Mouse (Mus musculus): ENCODE data around the gene Fam3a. TPM values are rescaled to one million over a fixed set of nuclear protein-coding genes. Genes with fewer than 3 reads are reported as not detected.

Gene Fam3a
- 26.8 and 31.2 TPM in 2 replicates for polyA plus RNA-seq (2015; fragmentation: Nextera tagmentation; extraction: Ambion mirVana)

GRCm38 (mm10) chrX:74392535-74393443 is at the start of gene Fam3a, which contains the start of gene Ikbkg:
Fam3a (minus strand) TSS chrX:74393272.
Ikbkg (plus strand) TSS chrX:74393290.
- WGBS, result 16% methylated on average over 30 of the region's 30 CpGs
- H3K36me3 ChIP-seq, result no peaks in the 10 kb centered on the region
- H3K4me2 ChIP-seq, result peak within 1 kb of the TSS; percentile 66
- H3K27me3 ChIP-seq, result no peaks in the 10 kb centered on the region
- 0 out of 2 replicates have a peak, but pooled peaks cover 3% of the 10 kb centered on the region for H3K4me1 ChIP-seq (replicated peaks)
- H3K9ac ChIP-seq, result peak within 1 kb of the TSS; percentile 65
- H3K27ac ChIP-seq, result peak within 1 kb of the TSS; percentile 88
- peak within 1 kb of the TSS; percentile 62 for H3K4me3 ChIP-seq
- peak; percentile 100 for ATAC-seq (replicated peaks; ENCODE audit: insufficient number of reproducible peaks, insufficient read depth, low FRiP score, low read depth)
- no peaks in the 10 kb centered on the region for H3K9me3 ChIP-seq (replicated peaks)

GRCm38 (mm10) chrX:74429290-74429821 is 36.3 kb upstream of the Fam3a start:
- 13% methylated on average over 22 of the region's 22 CpGs for WGBS
- ATAC-seq (replicated peaks; ENCODE audit: insufficient number of reproducible peaks, insufficient read depth, low FRiP score, low read depth), result peak; percentile 68
- H3K36me3 ChIP-seq, result peaks cover 9% of the 10 kb centered on the region; the same call in 1 of the 2 replicates
- peak overlapping the region; percentile 93 for H3K27ac ChIP-seq
- no peaks in the 10 kb centered on the region for H3K9me3 ChIP-seq (replicated peaks)
- peak overlapping the region; percentile 69 for H3K4me2 ChIP-seq
- peak overlapping the region; percentile 66 for H3K4me3 ChIP-seq
- no peaks in the 10 kb centered on the region for H3K27me3 ChIP-seq
- H3K4me1 ChIP-seq (replicated peaks), result 0 out of 2 replicates have a peak, but pooled peaks cover 2% of the 10 kb centered on the region
- H3K9ac ChIP-seq, result peak overlapping the region; percentile 64

GRCm38 (mm10) chrX:74428826-74429276 is 35.8 kb upstream of the Fam3a start, which contains the start of gene G6pdx:
G6pdx (minus strand) TSS chrX:74429194.
- H3K27me3 ChIP-seq, result no peaks in the 10 kb centered on the region
- H3K9ac ChIP-seq, result peak within 1 kb of the TSS; percentile 64
- peak; percentile 79 for ATAC-seq (replicated peaks; ENCODE audit: insufficient number of reproducible peaks, insufficient read depth, low FRiP score, low read depth)
- no peaks in the 10 kb centered on the region for H3K9me3 ChIP-seq (replicated peaks)
- H3K27ac ChIP-seq, result peak within 1 kb of the TSS; percentile 93
- H3K4me3 ChIP-seq, result peak within 1 kb of the TSS; percentile 66
- peaks cover 4% of the 10 kb centered on the region; the same call in 1 of the 2 replicates for H3K36me3 ChIP-seq
- H3K4me1 ChIP-seq (replicated peaks), result 0 out of 2 replicates have a peak, but pooled peaks cover 2% of the 10 kb centered on the region
- 8% methylated on average over 25 of the region's 25 CpGs for WGBS
- peak within 1 kb of the TSS; percentile 69 for H3K4me2 ChIP-seq

- Histone ChIP-seq H3K9me3 (replicated peaks) (no peaks in the 10 kb centered on the region), H3K4me1 (replicated peaks) (0 out of 2 replicates have a peak, but pooled peaks cover 2% of the 10 kb centered on the region), H3K9ac (peak overlapping the region; percentile 59), H3K36me3 (no peaks in the 10 kb centered on the region; the same call in 1 of the 2 replicates), H3K4me2 (peak overlapping the region; percentile 69), H3K27ac (peak overlapping the region; percentile 93; the same call in 1 of the 2 replicates), H3K27me3 (no peaks in the 10 kb centered on the region), H3K4me3 (peak overlapping the region; percentile 66)
- no peak for ATAC-seq (replicated peaks; ENCODE audit: insufficient number of reproducible peaks, insufficient read depth, low FRiP score, low read depth)
- WGBS, result 23% methylated on average over 35 of the region's 35 CpGs
These were observed 35.2 kb upstream of the Fam3a start for GRCm38 (mm10) chrX:74428146-74428825.

GRCm38 (mm10) chrX:74427116-74427515 is 34.0 kb upstream of the Fam3a start:
- no peak for ATAC-seq (replicated peaks; ENCODE audit: insufficient number of reproducible peaks, insufficient read depth, low FRiP score, low read depth)
- H3K4me3 ChIP-seq, result no peak overlapping the region
- no peak overlapping the region for H3K27ac ChIP-seq
- H3K9ac ChIP-seq, result no peak overlapping the region
- H3K27me3 ChIP-seq, result no peaks in the 10 kb centered on the region
- no peak overlapping the region for H3K4me2 ChIP-seq
- no peaks in the 10 kb centered on the region for H3K36me3 ChIP-seq
- 0 out of 2 replicates have a peak, but pooled peaks cover 2% of the 10 kb centered on the region for H3K4me1 ChIP-seq (replicated peaks)
- H3K9me3 ChIP-seq (replicated peaks), result no peaks in the 10 kb centered on the region
- WGBS, result 78% methylated on average over 3 of the region's 3 CpGs

GRCm38 (mm10) chrX:74426256-74426655 is 33.2 kb upstream of the Fam3a start:
- Histone ChIP-seq H3K36me3 (no peaks in the 10 kb centered on the region), H3K4me3 (no peak overlapping the region), H3K4me1 (replicated peaks) (0 out of 2 replicates have a peak, but pooled peaks cover 2% of the 10 kb centered on the region), H3K9me3 (replicated peaks) (no peaks in the 10 kb centered on the region), H3K27me3 (no peaks in the 10 kb centered on the region), H3K4me2 (no peak overlapping the region), H3K27ac (no peak overlapping the region), H3K9ac (no peak overlapping the region)
- ATAC-seq (replicated peaks; ENCODE audit: insufficient number of reproducible peaks, insufficient read depth, low FRiP score, low read depth), result no peak
- WGBS, result 68% methylated on average over 1 of the region's 1 CpGs

GRCm38 (mm10) chrX:74425195-74425594 is 32.1 kb upstream of the Fam3a start:
- H3K4me1 ChIP-seq (replicated peaks), result no peaks in the 10 kb centered on the region
- H3K4me2 ChIP-seq, result no peak overlapping the region
- no peak overlapping the region for H3K9ac ChIP-seq
- ATAC-seq (replicated peaks; ENCODE audit: insufficient number of reproducible peaks, insufficient read depth, low FRiP score, low read depth), result no peak
- H3K36me3 ChIP-seq, result no peaks in the 10 kb centered on the region
- no peak overlapping the region for H3K27ac ChIP-seq
- 71% methylated on average over 4 of the region's 4 CpGs for WGBS
- no peaks in the 10 kb centered on the region for H3K27me3 ChIP-seq
- H3K9me3 ChIP-seq (replicated peaks), result no peaks in the 10 kb centered on the region
- H3K4me3 ChIP-seq, result no peak overlapping the region

- Histone ChIP-seq H3K36me3 (no peaks in the 10 kb centered on the region), H3K4me3 (no peak overlapping the region), H3K9ac (no peak overlapping the region), H3K27me3 (no peaks in the 10 kb centered on the region), H3K4me1 (replicated peaks) (no peaks in the 10 kb centered on the region), H3K27ac (no peak overlapping the region), H3K4me2 (no peak overlapping the region), H3K9me3 (replicated peaks) (no peaks in the 10 kb centered on the region)
- no peak for ATAC-seq (replicated peaks; ENCODE audit: insufficient number of reproducible peaks, insufficient read depth, low FRiP score, low read depth)
These were observed 31.4 kb upstream of the Fam3a start for GRCm38 (mm10) chrX:74424443-74424842.

GRCm38 (mm10) chrX:74413377-74413776 is 20.3 kb upstream of the Fam3a start:
- Histone ChIP-seq H3K9me3 (replicated peaks) (no peaks in the 10 kb centered on the region), H3K9ac (no peak overlapping the region), H3K4me3 (no peak overlapping the region), H3K36me3 (no peaks in the 10 kb centered on the region), H3K4me2 (no peak overlapping the region), H3K27ac (no peak overlapping the region), H3K27me3 (no peaks in the 10 kb centered on the region), H3K4me1 (replicated peaks) (no peaks in the 10 kb centered on the region)
- no peak for ATAC-seq (replicated peaks; ENCODE audit: insufficient number of reproducible peaks, insufficient read depth, low FRiP score, low read depth)

- Histone ChIP-seq H3K4me3 (no peak overlapping the region), H3K27ac (no peak overlapping the region), H3K4me1 (replicated peaks) (no peaks in the 10 kb centered on the region), H3K36me3 (no peaks in the 10 kb centered on the region), H3K9ac (no peak overlapping the region), H3K4me2 (no peak overlapping the region), H3K27me3 (no peaks in the 10 kb centered on the region), H3K9me3 (replicated peaks) (no peaks in the 10 kb centered on the region)
- no peak for ATAC-seq (replicated peaks; ENCODE audit: insufficient number of reproducible peaks, insufficient read depth, low FRiP score, low read depth)
- 46% methylated on average over 2 of the region's 2 CpGs for WGBS
These were observed 15.3 kb upstream of the Fam3a start for GRCm38 (mm10) chrX:74408340-74408739.

- no peaks in the 10 kb centered on the region for H3K36me3 ChIP-seq
- no peak overlapping the region for H3K9ac ChIP-seq
- WGBS, result 77% methylated on average over 3 of the region's 3 CpGs
- ATAC-seq (replicated peaks; ENCODE audit: insufficient number of reproducible peaks, insufficient read depth, low FRiP score, low read depth), result no peak
- H3K4me3 ChIP-seq, result no peak overlapping the region
- no peaks in the 10 kb centered on the region for H3K27me3 ChIP-seq
- no peaks in the 10 kb centered on the region for H3K4me1 ChIP-seq (replicated peaks)
- no peak overlapping the region for H3K4me2 ChIP-seq
- no peaks in the 10 kb centered on the region for H3K9me3 ChIP-seq (replicated peaks)
- no peak overlapping the region for H3K27ac ChIP-seq
These were observed 7.1 kb upstream of the Fam3a start for GRCm38 (mm10) chrX:74400136-74400535.
